Mouse (Mus musculus): ENCODE data around the gene Chek2. TPM values are rescaled to one million over a fixed set of nuclear protein-coding genes. Genes with fewer than 3 reads are reported as not detected.

Gene Chek2
- total RNA-seq (2023): 2.2 TPM

DNA sequence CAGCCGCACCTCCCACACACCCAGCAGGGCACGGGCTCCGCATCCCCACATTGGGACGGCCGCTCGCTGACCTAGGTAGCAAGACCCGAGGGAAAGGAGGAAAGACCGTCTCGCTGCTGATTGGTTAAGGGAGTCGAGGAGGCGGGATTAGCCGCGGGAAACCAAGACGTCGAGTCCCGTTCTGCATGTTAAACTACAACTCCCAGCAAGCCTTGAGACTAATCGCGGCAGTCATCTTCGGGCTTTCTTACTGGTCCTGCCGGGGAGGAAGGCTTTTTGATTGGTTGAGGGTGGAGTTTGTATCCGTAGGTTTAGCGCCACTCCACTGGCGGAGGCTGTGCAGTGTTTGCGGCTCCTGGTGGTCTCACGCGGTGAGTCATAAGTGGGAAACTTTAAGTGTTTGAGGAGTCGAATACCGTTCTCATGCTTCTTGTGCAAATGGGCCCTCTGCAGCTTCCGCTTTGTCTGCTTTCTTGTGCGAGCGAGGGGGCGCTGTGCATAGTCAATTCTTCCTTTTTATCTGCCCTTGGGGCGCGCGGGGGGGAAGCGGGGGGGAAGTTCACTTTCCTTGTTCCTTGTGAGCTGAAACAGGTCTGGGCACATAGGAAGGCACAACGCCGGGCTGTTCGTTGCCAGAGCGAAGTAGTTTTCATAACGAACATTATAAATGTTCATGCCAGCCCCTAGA is at the start of gene Chek2, which contains the start of gene Hscb:
TSS of gene Chek2 (plus strand) at position 302 of the 688 bp plus-strand sequence.
TSS of gene Hscb (minus strand) at position 100 of the 688 bp plus-strand sequence.

DNA sequence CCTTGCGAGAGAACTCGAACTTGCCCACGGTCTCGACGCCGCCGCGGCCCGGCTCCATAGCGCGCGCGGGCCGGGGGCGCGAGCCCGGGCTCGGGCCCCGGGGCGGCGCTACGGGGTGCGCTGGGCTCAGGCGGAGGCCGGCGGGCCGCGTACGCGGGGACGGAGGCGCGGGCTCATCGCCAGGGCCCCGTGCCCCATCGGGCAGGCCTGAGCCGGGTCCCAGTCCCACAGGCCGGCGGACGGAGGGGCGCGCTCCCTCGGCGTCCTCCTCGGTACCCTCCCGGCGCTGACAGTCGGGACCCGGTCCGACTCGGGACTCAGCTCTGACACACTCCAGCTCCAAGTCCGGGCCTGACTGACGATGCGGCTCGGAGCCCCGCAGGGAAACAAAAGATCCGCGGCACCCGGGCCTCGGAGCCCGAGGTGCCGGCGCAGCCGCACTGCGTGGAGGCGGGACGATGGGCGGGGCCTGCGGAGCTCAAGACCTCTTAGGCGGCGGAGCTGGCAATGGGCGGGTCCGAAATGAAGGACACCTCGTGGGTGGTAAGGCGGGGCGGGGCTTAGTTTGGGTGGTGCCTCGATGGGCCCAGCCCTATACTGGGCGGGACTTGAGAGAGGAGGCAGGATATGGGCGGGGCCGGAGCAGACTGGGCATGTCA is 30.0 kb upstream of the Chek2 start, which contains the start of gene Ulk1:
TSS of gene Ulk1 (minus strand) at position 431 of the 659 bp plus-strand sequence.

DNA sequence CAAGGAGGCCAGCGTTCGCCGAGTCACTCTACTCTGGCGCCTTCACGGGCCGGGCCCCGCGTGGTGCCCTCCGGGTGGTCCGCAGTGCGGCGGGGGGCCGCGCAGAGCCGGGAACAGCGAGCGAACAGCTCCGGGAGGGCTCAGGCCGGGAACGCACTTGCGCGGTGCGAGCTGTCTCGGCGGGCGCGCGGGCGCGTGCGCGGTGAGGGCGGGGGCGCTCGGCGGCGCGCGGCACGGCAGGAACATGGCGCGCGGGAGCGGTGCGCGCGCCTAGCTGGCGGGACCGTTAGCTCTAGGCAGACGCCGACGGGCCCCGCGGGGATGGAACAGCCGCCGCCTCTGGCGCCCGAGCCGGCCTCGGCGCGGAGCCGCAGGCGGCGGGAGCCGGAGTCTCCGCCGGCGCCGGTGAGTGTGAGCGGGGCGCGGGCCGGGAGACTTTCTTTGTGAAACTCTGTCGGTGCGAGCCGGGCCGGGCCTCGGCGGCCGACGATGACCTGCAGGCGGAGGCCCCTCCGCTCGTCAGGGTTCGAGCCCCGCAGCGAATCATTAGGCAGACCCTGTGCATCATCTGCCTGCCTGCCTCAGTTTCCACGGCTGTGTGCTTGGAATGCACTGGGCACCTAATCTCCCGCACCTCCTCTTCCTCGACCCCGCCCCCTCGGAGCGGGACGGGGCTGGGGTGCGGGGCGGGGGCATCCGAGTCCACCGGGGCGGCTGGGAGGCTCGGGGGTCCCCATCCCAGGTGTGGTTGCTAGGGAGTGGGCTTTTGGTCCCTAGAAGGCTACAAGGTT is 40.0 kb downstream of the Chek2 start, which contains the start of gene Ttc28:
TSS of gene Ttc28 (plus strand) at position 220 of the 791 bp plus-strand sequence.

Other genes with a start within 250 kb of the Chek2 start
- gene Noc4l, start 186.6 kb upstream of the Chek2 start, total RNA-seq (2023): 48.7 TPM
- gene Ddx51, start 186.5 kb upstream of the Chek2 start, total RNA-seq (2023): 59.8 TPM
- 253 TPM for gene Ep400, start 69.3 kb upstream of the Chek2 start, total RNA-seq (2023)
- 33.0 TPM for gene Pus1, start 59.3 kb upstream of the Chek2 start, total RNA-seq (2023)
- 141 TPM for gene Ulk1, start 29.9 kb upstream of the Chek2 start, total RNA-seq (2023)
- 25.3 TPM for gene Hscb, start 202 bp upstream of the Chek2 start, total RNA-seq (2023)
- gene Ttc28, start 39.8 kb downstream of the Chek2 start, total RNA-seq (2023): 44.1 TPM

Measured in CD4-positive naive resting alpha-beta T cell, adult 76 days (primary cell).